Mouse (Mus musculus): Measurements from ENCODE around the gene Ubap1l.

Gene Ubap1l

DNA sequence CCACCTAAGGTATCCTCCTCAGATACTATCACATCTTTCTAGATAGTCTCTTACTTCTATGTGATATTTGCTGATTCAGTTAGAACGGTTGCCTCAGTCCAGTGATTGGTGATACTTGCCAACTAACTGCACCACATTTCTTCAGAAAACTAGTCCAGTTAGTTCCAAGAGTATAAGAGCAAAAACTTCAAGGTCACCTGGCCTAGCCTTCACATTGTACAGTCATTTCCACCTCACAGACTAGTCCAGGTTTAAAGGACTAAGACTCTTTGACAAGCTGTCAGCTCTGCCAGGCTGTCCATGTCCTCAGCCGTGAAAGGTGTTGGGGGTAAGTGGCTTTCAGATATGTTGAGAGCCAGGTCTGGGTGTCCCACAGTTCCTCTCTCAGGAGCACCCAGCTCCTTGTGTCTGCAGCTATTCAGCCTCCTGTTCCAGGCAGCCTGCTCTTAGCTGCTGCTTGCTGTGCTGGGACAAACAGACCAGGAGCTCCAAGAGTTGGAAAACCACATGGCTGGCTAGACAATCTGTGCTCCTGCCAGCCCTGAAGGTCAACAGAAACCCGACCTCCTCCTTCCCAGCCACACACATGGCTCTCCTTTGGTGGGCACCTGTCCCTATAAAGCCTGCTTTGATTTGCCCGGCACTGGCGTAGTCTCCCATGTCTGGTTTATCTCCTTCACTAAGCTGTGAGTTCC, 13.8 kb downstream of the Ubap1l start:
- in situ Hi-C loops (cut with MboI, MseI): no loop called here

GRCm38 (mm10) chr9:65375163-65375934, 14.5 kb downstream of the Ubap1l start:
- in situ Hi-C loops (cut with MboI, MseI): no loop called here

- in situ Hi-C loops (cut with MboI, MseI): no loop called here
Measured at GRCm38 (mm10) chr9:65381017-65381590, 20.3 kb downstream of the Ubap1l start.

GRCm38 (mm10) chr9:65382031-65382750, 21.4 kb downstream of the Ubap1l start:
- in situ Hi-C loops (cut with MboI, MseI): no loop called here

- in situ Hi-C loops (cut with MboI, MseI): no loop called here
Measured at GRCm38 (mm10) chr9:65382751-65383097, 21.9 kb downstream of the Ubap1l start.

DNA sequence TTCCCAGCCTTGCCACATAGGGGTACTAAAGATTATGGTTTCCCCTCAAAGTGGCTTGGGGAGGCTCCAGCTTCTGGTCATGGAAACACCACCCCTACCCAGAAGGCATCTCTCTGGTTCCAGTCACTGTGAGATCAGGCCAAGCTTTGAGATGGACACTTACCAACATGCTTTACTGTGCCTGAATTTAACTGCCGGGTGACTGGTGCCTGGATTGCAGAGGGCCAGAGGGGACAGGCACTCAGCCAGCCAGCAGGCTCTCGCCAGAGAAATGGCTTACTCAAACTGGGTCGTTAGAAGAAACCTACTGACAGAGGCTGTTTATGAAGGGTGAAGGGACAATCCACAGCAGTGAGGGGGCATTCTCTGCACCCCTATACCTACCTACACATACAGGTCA, 23.4 kb downstream of the Ubap1l start:
- in situ Hi-C loops (cut with MboI, MseI): no loop called here

GRCm38 (mm10) chr9:65386373-65387140, 25.7 kb downstream of the Ubap1l start:
- in situ Hi-C loops (cut with MboI, MseI): no loop called here

DNA sequence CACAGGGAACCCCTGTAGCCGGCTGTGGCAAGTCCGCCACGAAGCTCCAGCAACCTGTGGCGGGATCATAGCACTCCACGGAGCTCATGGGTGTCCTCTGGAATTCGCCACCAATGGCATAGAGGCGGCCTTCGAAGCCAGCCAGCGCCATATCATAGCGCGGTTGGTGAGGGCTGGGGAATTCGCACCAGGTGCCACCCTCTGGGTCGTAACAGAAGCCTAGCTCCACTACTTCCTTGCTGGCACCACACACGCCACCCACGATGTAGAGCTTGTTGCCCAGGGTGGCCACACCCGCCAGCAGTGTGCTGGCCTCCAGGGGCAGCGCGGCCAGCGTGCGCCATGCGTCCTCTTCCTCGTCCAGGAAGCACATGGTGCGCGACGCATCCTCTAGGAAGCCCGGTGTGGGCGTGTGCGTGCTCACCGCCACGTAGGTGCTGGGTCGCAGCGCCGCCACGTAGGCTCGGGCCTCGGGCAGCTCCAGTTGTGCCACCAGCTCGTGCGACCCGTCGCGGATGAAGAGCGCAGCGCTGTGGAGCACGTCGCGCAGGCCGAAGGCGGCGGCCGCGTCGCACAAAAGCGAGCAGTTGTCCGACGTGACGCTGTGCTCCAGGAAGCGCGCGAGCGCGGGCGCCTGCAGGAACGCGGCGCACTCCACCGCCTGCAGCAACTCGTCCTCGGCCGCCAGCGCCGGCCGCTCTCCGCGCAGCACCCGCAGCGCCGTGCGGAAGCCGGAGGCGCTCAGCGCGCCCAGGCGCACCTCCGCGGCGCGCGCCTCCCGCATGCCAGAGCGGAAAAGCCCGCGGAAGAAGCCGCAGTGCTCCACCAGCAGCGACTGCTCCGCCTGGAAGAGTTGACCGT, 30.1 kb downstream of the Ubap1l start:
- in situ Hi-C loops (cut with MboI, MseI): no loop called here

DNA sequence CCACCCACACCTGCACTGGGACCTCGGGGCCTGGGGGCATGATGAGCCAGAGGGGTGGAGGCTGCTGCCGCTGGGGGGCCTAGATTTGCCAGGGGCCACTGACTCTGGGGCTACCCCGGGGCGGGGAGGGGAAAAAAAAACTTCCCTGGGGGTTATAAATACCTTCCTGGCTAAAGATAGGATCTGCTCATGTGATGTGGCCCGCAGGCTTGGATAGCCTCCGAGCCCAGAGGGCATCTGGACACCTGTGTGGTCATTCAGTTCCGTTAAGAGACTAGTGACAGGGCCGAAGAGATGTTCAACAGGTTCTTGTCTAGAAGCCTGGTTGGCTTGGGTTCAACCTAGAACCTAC, 30.7 kb downstream of the Ubap1l start, which contains the start of gene Kbtbd13:
Gene Kbtbd13 (minus strand): TSS at position 40 of the 352 bp plus-strand sequence.
- in situ Hi-C loops (cut with MboI, MseI): no loop called here

DNA sequence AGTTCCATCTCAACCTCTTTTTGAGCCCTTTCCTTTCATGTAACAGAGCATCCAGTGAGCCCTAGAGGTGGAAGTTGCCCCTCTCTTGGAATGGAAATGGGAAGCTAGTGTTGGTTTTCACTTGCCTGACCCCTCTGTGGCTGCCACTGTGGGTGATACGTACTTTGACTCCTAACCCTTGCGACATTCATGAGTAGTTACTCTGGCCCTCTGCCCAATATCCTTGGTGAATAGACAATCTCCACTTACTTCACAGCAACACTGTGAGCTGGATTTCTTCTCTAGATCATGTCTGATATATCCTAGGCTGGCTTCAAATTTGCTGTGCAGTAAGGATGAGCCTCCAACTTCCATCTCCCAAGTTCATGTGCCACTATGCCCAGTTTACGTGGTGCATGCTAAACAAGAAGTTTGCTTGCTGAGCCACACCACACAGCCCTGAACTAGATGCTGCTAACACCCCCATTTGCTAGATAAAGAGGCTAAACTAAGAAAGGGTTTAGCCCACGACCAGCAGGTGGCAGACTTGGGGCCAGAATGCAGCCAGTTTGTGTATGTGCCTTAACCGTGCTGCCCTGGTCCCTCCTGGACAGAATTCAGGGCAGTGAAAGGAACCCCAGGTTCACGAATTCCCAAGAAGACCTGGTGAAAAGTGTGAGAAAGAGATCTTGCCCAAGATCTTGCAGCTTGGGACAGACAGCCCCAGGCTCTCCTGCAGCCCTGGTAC, 32.0 kb downstream of the Ubap1l start:
- in situ Hi-C loops (cut with MboI, MseI): no loop called here

GRCm38 (mm10) chr9:65393606-65394005, 32.8 kb downstream of the Ubap1l start:
- in situ Hi-C loops (cut with MboI, MseI): no loop called here

DNA sequence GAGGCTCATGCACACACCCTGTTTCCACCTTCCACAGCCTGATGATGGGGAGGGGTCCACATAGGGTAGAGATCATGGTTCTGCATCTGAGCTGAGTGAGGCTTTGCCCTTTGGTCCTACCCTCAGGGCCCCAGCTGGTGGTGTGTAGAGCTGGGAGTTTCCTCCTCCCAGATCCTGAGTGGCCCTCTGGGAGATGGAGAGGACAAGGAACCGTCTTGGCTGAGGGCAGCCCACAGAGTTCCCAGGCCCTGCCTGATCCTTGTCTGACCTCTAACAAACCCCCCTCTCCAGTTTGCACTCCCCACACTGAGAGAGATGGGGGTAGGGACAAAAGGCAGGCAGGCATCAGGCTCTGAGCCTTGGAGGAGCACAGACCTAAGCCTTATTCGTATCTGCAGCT, 33.5 kb downstream of the Ubap1l start:
- in situ Hi-C loops (cut with MboI, MseI): no loop called here

DNA sequence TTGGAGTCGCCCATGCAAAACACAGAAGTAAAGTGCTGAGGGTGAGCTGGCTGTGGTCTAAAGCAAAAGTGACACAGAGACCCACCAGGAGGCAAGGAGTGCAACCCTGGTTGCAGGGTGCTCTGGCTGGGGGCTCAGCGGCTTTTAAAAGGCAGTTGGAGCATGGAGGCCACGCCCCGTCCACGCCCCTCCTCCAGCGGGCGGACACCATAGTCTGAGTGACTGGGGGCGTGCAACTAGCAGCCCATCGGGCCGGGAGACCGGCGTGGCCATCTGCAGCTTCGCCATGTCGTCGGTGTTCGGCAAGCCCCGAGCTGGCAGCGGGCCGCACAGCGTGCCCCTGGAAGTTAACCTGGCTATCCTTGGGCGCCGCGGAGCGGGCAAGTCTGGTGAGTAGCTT, 37.4 kb downstream of the Ubap1l start, which contains the start of gene Rasl12:
Gene Rasl12 (plus strand): TSS at position 228 of the 400 bp plus-strand sequence.
- in situ Hi-C loops (cut with MboI, MseI): no loop called here

DNA sequence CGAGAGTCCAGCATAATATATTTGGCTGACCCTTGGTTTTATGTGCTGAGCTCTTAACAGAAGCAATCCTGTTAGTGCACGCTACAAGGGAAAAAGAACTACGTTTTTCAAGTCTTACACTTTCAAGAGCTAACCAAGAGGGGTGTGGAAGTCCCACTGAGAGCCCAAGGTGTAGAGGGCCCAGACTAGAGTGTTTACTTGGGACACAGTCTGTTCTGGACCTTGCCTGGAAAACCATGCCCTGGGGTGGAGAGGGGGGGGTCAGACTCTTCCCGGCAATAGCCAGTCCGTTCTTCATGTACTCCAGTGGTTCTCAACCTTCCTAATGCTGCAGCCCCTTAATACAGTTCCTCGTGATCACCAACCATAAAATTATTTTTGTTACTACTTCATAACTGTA, 39.1 kb downstream of the Ubap1l start:
- in situ Hi-C loops (cut with MboI, MseI): no loop called here

GRCm38 (mm10) chr9:65404331-65405183, 43.7 kb downstream of the Ubap1l start:
- in situ Hi-C loops (cut with MboI, MseI): no loop called here

- in situ Hi-C loops (cut with MboI, MseI): no loop called here
Measured at GRCm38 (mm10) chr9:65405184-65405449, 44.3 kb downstream of the Ubap1l start.

DNA sequence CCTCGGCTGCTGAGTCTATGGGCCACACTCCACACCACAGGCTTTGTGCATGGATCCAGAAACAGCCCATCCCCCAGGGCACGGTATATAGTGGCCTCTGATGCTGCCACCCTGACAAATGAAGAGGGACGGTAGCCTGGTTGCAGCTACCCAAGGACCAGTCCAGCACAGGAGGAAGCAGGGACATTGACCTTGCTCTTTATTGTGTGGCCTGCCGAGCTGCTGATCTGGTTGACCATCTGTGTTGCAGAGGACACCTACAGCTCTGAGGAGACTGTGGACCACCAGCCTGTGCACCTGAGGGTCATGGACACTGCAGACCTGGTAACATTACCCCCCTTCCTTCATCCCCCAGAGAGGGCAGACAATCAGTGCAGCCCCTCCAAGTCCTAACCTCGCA, 46.5 kb downstream of the Ubap1l start:
- in situ Hi-C loops (cut with MboI, MseI): no loop called here

- in situ Hi-C loops (cut with MboI, MseI): no loop called here
Measured at GRCm38 (mm10) chr9:65407861-65408260, 47.0 kb downstream of the Ubap1l start.

- in situ Hi-C loops (cut with MboI, MseI): no loop called here
Measured at GRCm38 (mm10) chr9:65408871-65409295, 48.0 kb downstream of the Ubap1l start.
